Mouse (Mus musculus) CD8-positive naive resting alpha-beta T cell, adult 2 months (primary cell): ENCODE data around the gene Alpl.

ENCODE experiments used
- DNase-seq, 2 experiments: peaks; one replicate each; pipeline ENCODE4 v3.0.0; 2022; ENCODE audit warnings: low read depth in 2 of 2, low spot score in 2 of 2

Alpl gene

GRCm38 (mm10) chr4:137739151-137739923 lies 56.8 kb downstream of the Alpl start:
- no peak for DNase-seq

- no peak for DNase-seq
Measured at GRCm38 (mm10) chr4:137737760-137738159, 58.4 kb downstream of the Alpl start.

GRCm38 (mm10) chr4:137736220-137736701 lies 59.9 kb downstream of the Alpl start:
- DNase-seq = no peak

GRCm38 (mm10) chr4:137733459-137733858 lies 62.7 kb downstream of the Alpl start:
- no peak for DNase-seq

- DNase-seq = no peak
Measured at GRCm38 (mm10) chr4:137732962-137733361, 63.2 kb downstream of the Alpl start.

GRCm38 (mm10) chr4:137732361-137732760 lies 63.8 kb downstream of the Alpl start:
- no peak for DNase-seq

- DNase-seq = no peak
Measured at GRCm38 (mm10) chr4:137731891-137732290, 64.3 kb downstream of the Alpl start.

GRCm38 (mm10) chr4:137730757-137731156 lies 65.4 kb downstream of the Alpl start:
- no peak for DNase-seq

GRCm38 (mm10) chr4:137730134-137730533 lies 66.0 kb downstream of the Alpl start:
- DNase-seq = peak; percentile 71 to 73

- no peak for DNase-seq
Measured at GRCm38 (mm10) chr4:137729155-137729855, 66.9 kb downstream of the Alpl start.

GRCm38 (mm10) chr4:137728399-137729154 lies 67.6 kb downstream of the Alpl start:
- DNase-seq = no peak

- no peak for DNase-seq
Measured at GRCm38 (mm10) chr4:137727506-137728187, 68.5 kb downstream of the Alpl start.

GRCm38 (mm10) chr4:137726739-137727505 lies 69.3 kb downstream of the Alpl start:
- DNase-seq = no peak

- no peak for DNase-seq
Measured at GRCm38 (mm10) chr4:137725541-137726145, 70.5 kb downstream of the Alpl start.

- peak; percentile 77 to 81 for DNase-seq
Measured at GRCm38 (mm10) chr4:137724766-137725165, 71.4 kb downstream of the Alpl start.

- DNase-seq = no peak
Measured at GRCm38 (mm10) chr4:137724212-137724611, 72.0 kb downstream of the Alpl start.

- no peak for DNase-seq
Measured at GRCm38 (mm10) chr4:137723527-137723926, 72.7 kb downstream of the Alpl start.

GRCm38 (mm10) chr4:137722692-137723427 lies 73.3 kb downstream of the Alpl start:
- DNase-seq = peak; percentile 57 to 59

- no peak for DNase-seq
Measured at GRCm38 (mm10) chr4:137722230-137722629, 74.0 kb downstream of the Alpl start.
